In the genomic region with DNA sequence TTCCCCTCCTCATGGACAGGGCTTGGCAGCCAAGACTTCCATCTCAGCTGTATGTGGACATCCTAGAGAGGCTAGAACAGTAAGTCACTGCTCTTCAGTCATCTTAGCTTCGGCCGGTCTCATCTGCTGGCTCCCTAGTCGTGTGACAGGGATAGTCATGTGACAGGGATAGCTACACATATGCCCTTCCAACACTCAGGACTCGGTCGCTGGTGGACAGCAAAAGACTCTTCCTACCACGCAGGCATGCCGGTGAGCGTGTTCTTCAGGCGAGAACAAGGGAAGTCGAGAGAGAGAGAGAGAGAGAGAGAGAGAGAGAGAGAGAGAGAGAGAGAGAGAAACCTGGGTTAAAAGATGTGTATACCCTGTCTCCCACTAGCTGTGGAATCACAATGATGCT, we compare ENCODE assay signal across 21 mouse cellular contexts. TPM values are rescaled to one million over a fixed set of nuclear protein-coding genes. Genes with fewer than 3 reads are reported as not detected.
"Had no signal": no experiment of that assay in that cellular context is flagged by ENCODE, and none has a peak within 500 bp of the region (broad histone marks: within the 10 kb centered on the region; RNA-seq: fewer than 3 reads in every experiment).

No protein-coding gene starts in this region.

- H3K9me3 ChIP-seq: midbrain, embryonic 10.5 days; neural tube, embryonic 13.5 days; neural tube, embryonic 15.5 days; stomach, embryonic 15.5 days had no signal

- H3K27me3 ChIP-seq: neural tube, embryonic 13.5 days; neural tube, embryonic 15.5 days; stomach, embryonic 15.5 days had no signal

- H3K4me2 ChIP-seq: lung, embryonic 14.5 days; neural tube, embryonic 13.5 days; neural tube, embryonic 15.5 days; stomach, embryonic 15.5 days had no signal

- H3K4me3 ChIP-seq: midbrain, embryonic 10.5 days; myocyte; neural tube, embryonic 13.5 days; neural tube, embryonic 15.5 days; stomach, embryonic 15.5 days had no signal

- H3K9ac ChIP-seq: lung, embryonic 14.5 days; neural tube, embryonic 13.5 days; neural tube, embryonic 15.5 days; stomach, embryonic 15.5 days had no signal

- H3K36me3 ChIP-seq: midbrain, embryonic 10.5 days; neural tube, embryonic 13.5 days; neural tube, embryonic 15.5 days; stomach, embryonic 15.5 days had no signal

- DNase-seq: lung, adult 18-20 months; lung, embryonic 14.5 days; lung, postnatal 10 days; lung, postnatal 4 days; midbrain, embryonic 14.5 days; retina, postnatal 1 day; right cerebral cortex, adult 18-20 months; right cerebral cortex, postnatal 25 days; right cerebral cortex, postnatal 4 days; spleen, adult 18-20 months; thymus, adult 2 months; thymus, postnatal 25 days; thymus, postnatal 4 days had no signal

- ATAC-seq: midbrain, embryonic 16.5 days had no signal

- H3K27ac ChIP-seq: midbrain, embryonic 10.5 days; neural tube, embryonic 13.5 days; neural tube, embryonic 15.5 days; stomach, embryonic 15.5 days; stomach, postnatal 0 days had no signal

RNA-seq across cellular contexts. Expression of gene Pgf, which starts 27.8 kb away (rescaled TPM):
- total RNA-seq: megakaryocyte-erythroid progenitor cell, adult 5-6 weeks had no signal

RNA-seq across cellular contexts. Expression of gene Rps6kl1, which starts 54.4 kb away (rescaled TPM):
- total RNA-seq: megakaryocyte-erythroid progenitor cell, adult 5-6 weeks had no signal
